Mouse (Mus musculus): Measurements from ENCODE around the gene Gm45808. TPM values are rescaled to one million over a fixed set of nuclear protein-coding genes. Genes with fewer than 3 reads are reported as not detected.
"Not testable (repeated sequence)": the region's sequence is repeated elsewhere in the genome, so short reads cannot be mapped to it uniquely, and the experiment has no call there.

Gm45808 gene
- polyA plus RNA-seq, 1 experiment: not detected

DNA sequence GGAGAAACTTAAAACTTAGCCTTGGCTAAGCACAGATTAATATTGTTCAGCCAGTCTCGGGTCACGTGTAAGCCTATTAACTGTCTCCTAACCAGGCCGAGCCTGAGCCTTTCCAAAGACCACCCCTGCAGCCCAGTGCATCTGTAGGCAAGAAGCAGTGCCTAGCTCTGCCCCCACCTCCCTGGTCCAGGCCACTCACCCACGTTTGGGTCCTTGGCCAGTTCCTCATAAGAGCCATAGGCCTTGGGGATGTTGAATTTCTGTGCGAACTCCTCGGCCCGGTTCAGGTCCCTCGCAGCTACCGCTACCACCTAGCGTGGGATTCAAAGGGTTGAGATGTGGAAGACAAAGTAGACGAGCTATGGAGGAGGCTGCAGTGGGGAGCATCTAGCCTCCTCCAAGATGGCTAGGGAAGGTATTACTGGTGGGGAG, 1.3 kb upstream of the Gm45808 start:
- 90% methylated on average over 11 of the region's 11 CpGs for WGBS
- Histone ChIP-seq H3K36me3 (ENCODE audit: control insufficient read depth, insufficient read depth, low read length) (no peaks in the 10 kb centered on the region), H3K4me3 (ENCODE audit: control insufficient read depth, insufficient read depth, low read length) (no peak overlapping the region), H3K4me1 (replicated peaks; ENCODE audit: control insufficient read depth, insufficient read depth, low read length) (peaks cover 10% of the 10 kb centered on the region), H3K27me3 (ENCODE audit: control insufficient read depth, insufficient read depth, low read length) (no peaks in the 10 kb centered on the region), H3K27ac (ENCODE audit: control insufficient read depth, insufficient read depth, low read length) (no peak overlapping the region)
- TF ChIP-seq POLR2A (IDR thresholded peaks at IDR 0.05; ENCODE audit: control insufficient read depth, extremely low read depth, insufficient read depth, low read length, poor library complexity): no peak
- TF ChIP-seq CTCF (IDR thresholded peaks at IDR 0.05; ENCODE audit: borderline replicate concordance, control insufficient read depth, extremely low read depth, insufficient read depth, low read length, poor library complexity): no peak
- DNase-seq: no peak

DNA sequence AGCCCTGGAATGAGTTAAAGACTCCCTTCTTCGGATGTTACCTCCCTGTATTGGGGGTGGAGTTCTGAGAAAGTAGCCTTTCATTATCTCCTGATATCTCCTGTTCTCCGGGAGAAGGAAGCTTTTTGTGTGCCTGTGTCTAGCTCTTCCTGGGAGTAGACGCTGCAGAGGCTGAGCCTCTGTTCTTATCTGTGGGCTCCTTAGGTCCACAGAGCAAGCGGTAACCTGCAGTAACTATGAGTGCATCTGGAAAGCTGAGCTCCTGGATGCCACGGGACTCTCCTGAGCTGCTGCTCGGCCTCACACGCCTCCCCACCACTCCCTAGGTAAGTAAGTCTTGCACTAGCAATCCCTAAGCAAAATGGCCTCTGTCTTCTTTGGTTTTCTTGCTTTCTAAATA, 453 bp downstream of the Gm45808 start:
- 87% methylated on average over 7 of the region's 7 CpGs for WGBS
- H3K4me1 ChIP-seq (replicated peaks; ENCODE audit: control insufficient read depth, insufficient read depth, low read length): peaks cover 8% of the 10 kb centered on the region
- TF ChIP-seq CTCF (IDR thresholded peaks at IDR 0.05; ENCODE audit: borderline replicate concordance, control insufficient read depth, extremely low read depth, insufficient read depth, low read length, poor library complexity) (no peak), POLR2A (IDR thresholded peaks at IDR 0.05; ENCODE audit: control insufficient read depth, extremely low read depth, insufficient read depth, low read length, poor library complexity) (no peak)
- DNase-seq: no peak
- H3K27ac ChIP-seq (ENCODE audit: control insufficient read depth, insufficient read depth, low read length): no peak overlapping the region
- H3K27me3 ChIP-seq (ENCODE audit: control insufficient read depth, insufficient read depth, low read length): no peaks in the 10 kb centered on the region
- no peaks in the 10 kb centered on the region for H3K36me3 ChIP-seq (ENCODE audit: control insufficient read depth, insufficient read depth, low read length)
- H3K4me3 ChIP-seq (ENCODE audit: control insufficient read depth, insufficient read depth, low read length): no peak overlapping the region

GRCm38 (mm10) chr7:45484985-45485384, 1.6 kb downstream of the Gm45808 start:
- not testable (repeated sequence) for H3K27ac ChIP-seq (ENCODE audit: control insufficient read depth, insufficient read depth, low read length); DNase-seq
- WGBS: 94% methylated on average over 5 of the region's 5 CpGs

GRCm38 (mm10) chr7:45482166-45482565, 4.4 kb downstream of the Gm45808 start:
- WGBS: 76% methylated on average over 1 of the region's 1 CpGs
- DNase-seq: no peak
- Histone ChIP-seq H3K27ac (ENCODE audit: control insufficient read depth, insufficient read depth, low read length) (no peak overlapping the region), H3K36me3 (ENCODE audit: control insufficient read depth, insufficient read depth, low read length) (no peaks in the 10 kb centered on the region), H3K27me3 (ENCODE audit: control insufficient read depth, insufficient read depth, low read length) (no peaks in the 10 kb centered on the region), H3K4me3 (ENCODE audit: control insufficient read depth, insufficient read depth, low read length) (no peak overlapping the region), H3K4me1 (replicated peaks; ENCODE audit: control insufficient read depth, insufficient read depth, low read length) (no peaks in the 10 kb centered on the region)
- TF ChIP-seq POLR2A (IDR thresholded peaks at IDR 0.05; ENCODE audit: control insufficient read depth, extremely low read depth, insufficient read depth, low read length, poor library complexity) (no peak), CTCF (IDR thresholded peaks at IDR 0.05; ENCODE audit: borderline replicate concordance, control insufficient read depth, extremely low read depth, insufficient read depth, low read length, poor library complexity) (no peak)

More at GRCm38 (mm10) chr7:45484985-45485384, 1.6 kb downstream of the Gm45808 start:
- H3K4me3 ChIP-seq (ENCODE audit: control insufficient read depth, insufficient read depth, low read length); H3K27me3 ChIP-seq (ENCODE audit: control insufficient read depth, insufficient read depth, low read length); H3K4me1 ChIP-seq (replicated peaks; ENCODE audit: control insufficient read depth, insufficient read depth, low read length); H3K36me3 ChIP-seq (ENCODE audit: control insufficient read depth, insufficient read depth, low read length): not testable (repeated sequence)

DNA sequence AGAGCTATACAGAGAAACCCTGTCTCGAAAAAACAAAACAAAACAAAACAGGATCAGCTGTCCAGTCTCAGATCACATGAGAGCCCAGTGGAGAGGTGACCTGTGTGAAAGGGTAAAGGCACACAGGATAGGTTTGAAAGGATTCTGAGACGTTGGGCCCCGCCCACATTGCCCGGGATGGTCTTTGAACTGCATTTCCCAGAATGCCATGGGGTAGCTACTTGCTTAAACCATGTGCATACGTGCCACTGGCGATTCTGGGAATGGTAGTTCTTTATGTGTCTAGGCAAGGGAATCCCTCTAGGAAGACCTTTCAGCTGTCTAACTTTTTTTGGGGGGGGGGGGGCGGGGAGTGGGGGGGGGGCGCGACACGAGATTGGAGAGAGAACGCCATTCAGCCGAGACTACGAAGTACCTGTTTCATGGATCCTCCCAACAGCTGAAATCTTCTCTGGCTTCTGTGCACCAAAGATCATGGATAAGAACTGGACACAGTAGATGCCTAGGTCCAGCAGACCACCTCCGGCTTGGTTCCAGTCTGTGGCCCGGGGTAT, 5.2 kb downstream of the Gm45808 start, which contains the start of gene Tulp2:
TSS of gene Tulp2 (plus strand) at position 504 of the 554 bp plus-strand sequence.
- DNase-seq: peak; percentile 74
- no peak for TF ChIP-seq POLR2A (IDR thresholded peaks at IDR 0.05; ENCODE audit: control insufficient read depth, extremely low read depth, insufficient read depth, low read length, poor library complexity)
- no peak for TF ChIP-seq CTCF (IDR thresholded peaks at IDR 0.05; ENCODE audit: borderline replicate concordance, control insufficient read depth, extremely low read depth, insufficient read depth, low read length, poor library complexity)
- H3K4me3 ChIP-seq (ENCODE audit: control insufficient read depth, insufficient read depth, low read length): no peak within 1 kb of the TSS
- 63% methylated on average over 15 of the region's 15 CpGs for WGBS
- H3K36me3 ChIP-seq (ENCODE audit: control insufficient read depth, insufficient read depth, low read length): no peaks in the 10 kb centered on the region
- H3K4me1 ChIP-seq (replicated peaks; ENCODE audit: control insufficient read depth, insufficient read depth, low read length): no peaks in the 10 kb centered on the region
- H3K27ac ChIP-seq (ENCODE audit: control insufficient read depth, insufficient read depth, low read length): no peak within 1 kb of the TSS
- H3K27me3 ChIP-seq (ENCODE audit: control insufficient read depth, insufficient read depth, low read length): no peaks in the 10 kb centered on the region

GRCm38 (mm10) chr7:45480310-45480709, 6.3 kb downstream of the Gm45808 start:
- not testable (repeated sequence) for H3K4me1 ChIP-seq (replicated peaks; ENCODE audit: control insufficient read depth, insufficient read depth, low read length); H3K27ac ChIP-seq (ENCODE audit: control insufficient read depth, insufficient read depth, low read length); DNase-seq; H3K4me3 ChIP-seq (ENCODE audit: control insufficient read depth, insufficient read depth, low read length); H3K27me3 ChIP-seq (ENCODE audit: control insufficient read depth, insufficient read depth, low read length); H3K36me3 ChIP-seq (ENCODE audit: control insufficient read depth, insufficient read depth, low read length)
- 87% methylated on average over 4 of the region's 4 CpGs for WGBS

DNA sequence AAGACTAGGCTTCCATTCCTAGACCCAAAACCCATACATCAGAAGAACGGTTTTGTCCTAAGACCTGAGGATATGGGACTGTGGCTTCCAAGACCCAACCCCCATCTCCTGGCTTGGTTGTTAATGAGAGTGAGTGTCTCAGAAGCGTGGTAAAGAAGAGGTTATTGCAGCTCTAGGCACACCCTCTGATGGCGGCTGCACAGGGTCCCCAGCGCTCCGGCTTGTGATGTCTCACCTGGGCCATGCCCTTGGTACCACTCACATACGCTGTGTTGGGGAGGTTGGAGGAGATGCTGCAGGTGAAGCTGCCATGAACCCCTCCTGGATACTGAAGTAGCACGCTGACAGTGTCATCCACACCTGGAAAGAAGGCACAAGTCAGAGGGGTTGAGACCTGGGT, 7.8 kb downstream of the Gm45808 start:
- no peaks in the 10 kb centered on the region for H3K36me3 ChIP-seq (ENCODE audit: control insufficient read depth, insufficient read depth, low read length)
- H3K4me1 ChIP-seq (replicated peaks; ENCODE audit: control insufficient read depth, insufficient read depth, low read length): no peaks in the 10 kb centered on the region
- no peak for TF ChIP-seq CTCF (IDR thresholded peaks at IDR 0.05; ENCODE audit: borderline replicate concordance, control insufficient read depth, extremely low read depth, insufficient read depth, low read length, poor library complexity)
- TF ChIP-seq POLR2A (IDR thresholded peaks at IDR 0.05; ENCODE audit: control insufficient read depth, extremely low read depth, insufficient read depth, low read length, poor library complexity): no peak
- DNase-seq: no peak
- no peak overlapping the region for H3K4me3 ChIP-seq (ENCODE audit: control insufficient read depth, insufficient read depth, low read length)
- 98% methylated on average over 7 of the region's 7 CpGs for WGBS
- no peaks in the 10 kb centered on the region for H3K27me3 ChIP-seq (ENCODE audit: control insufficient read depth, insufficient read depth, low read length)
- H3K27ac ChIP-seq (ENCODE audit: control insufficient read depth, insufficient read depth, low read length): no peak overlapping the region
